Mouse (Mus musculus) E14TG2a.4 (cell line): ENCODE data around the gene Gdf2.

ENCODE experiments used
- CTCF ChIP-seq: conservative IDR thresholded peaks from 2 replicates; pipeline ENCODE4 v1.5.1; 2014; ENCODE audit warnings: low read length
- POU5F1 ChIP-seq: IDR thresholded peaks from 2 replicates; pipeline ENCODE4 v1.6.1; 2014; ENCODE audit warnings: low read length, borderline replicate concordance

DNA sequence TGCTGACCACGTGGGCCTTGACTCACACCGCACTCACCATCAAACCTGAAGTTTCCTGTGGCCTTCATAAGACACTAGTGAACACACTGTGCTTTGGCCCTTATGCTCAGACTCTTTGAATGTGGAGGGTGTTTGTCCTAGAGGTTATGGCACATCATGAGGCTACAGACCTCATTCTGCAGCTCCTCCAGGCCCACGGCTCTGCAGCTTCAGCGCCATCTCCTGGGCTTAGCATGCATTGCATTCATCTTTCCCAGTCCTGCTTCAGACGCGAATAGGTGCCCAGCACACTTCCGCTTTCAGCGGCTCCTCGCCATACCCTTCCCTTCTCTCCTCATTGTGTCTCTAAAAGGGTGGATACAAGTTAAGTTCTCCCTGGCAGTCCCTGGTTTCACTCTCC lies 1.7 kb upstream of the Gdf2 start:
- TF ChIP-seq CTCF (peak; percentile 39), POU5F1 (no peak)
